1 mouse cellular context compared by ENCODE assay signal in genomic region chr1:72254545-72255061, GRCm38 (mm10).
TF ChIP-seq lines count a peak whose summit lies in the region.

No protein-coding gene starts in this region.

TF ChIP-seq in myocyte, 11 proteins besides CTCF, POLR2A, EP300 and RAD21 (continued from another document):
- TF ChIP-seq MYOD1 (IDR thresholded peaks at IDR 0.05; ENCODE audit: control insufficient read depth in 1 of 3, insufficient read length in 2 of 3, low read depth in 2 of 3) (no peak), SRF (IDR thresholded peaks at IDR 0.05; ENCODE audit: control insufficient read depth, insufficient read length, low read depth) (no peak), TCF3 (IDR thresholded peaks at IDR 0.05; ENCODE audit: insufficient read length, low read depth) (no peak)
